Mouse (Mus musculus) activated CD4-positive, CD25-positive, alpha-beta regulatory T cell (primary cell): ENCODE results near the gene Olfr372. TPM values are rescaled to one million over a fixed set of nuclear protein-coding genes. Genes with fewer than 3 reads are reported as not detected.

Source experiments
- polyA plus RNA-seq, 2 experiments: library from polyadenylated mRNA; unstranded; fragments of 100-300 nt; shearing (Covaris generic); gene quantifications; one replicate each; pipeline ENCODE4 v1.2.1; 2017

Olfr372 gene
- polyA plus RNA-seq, result under 1 TPM; 0.11 to 0.52 TPM

GRCm38 (mm10) chr8:72040918-72041317 lies at the start of gene Olfr372:
Olfr372 (plus strand) TSS chr8:72041218.

GRCm38 (mm10) chr8:72009473-72009872 lies 31.5 kb upstream of the Olfr372 start, which contains the start of gene Cyp4f18:
Cyp4f18 (minus strand) TSS chr8:72009626.

GRCm38 (mm10) chr8:72082877-72083276 lies 41.9 kb downstream of the Olfr372 start, which contains the start of gene Olfr373:
Olfr373 (plus strand) TSS chr8:72083177.

GRCm38 (mm10) chr8:72106740-72107139 lies 65.7 kb downstream of the Olfr372 start, which contains the start of gene Olfr374:
Olfr374 (plus strand) TSS chr8:72107040.

Other genes with a start within 250 kb of the Olfr372 start
- gene Zfp709, start 159.2 kb upstream of the Olfr372 start, polyA plus RNA-seq, result 10 to 100 TPM in 1 of 2 experiments, 1 to 10 TPM in 1; 7.2 to 10.5 TPM
- gene Zfp882, start 132.6 kb upstream of the Olfr372 start, polyA plus RNA-seq, result 1 to 10 TPM; 4.1 to 6.3 TPM
- 10 to 100 TPM; 14.0 to 16.7 TPM for gene Zfp617, start 132.6 kb upstream of the Olfr372 start, polyA plus RNA-seq
- gene Zfp961, start 90.2 kb upstream of the Olfr372 start, polyA plus RNA-seq, result 10 to 100 TPM; 21.4 to 26.6 TPM
- 1 to 10 TPM in 1 of 2 experiments, under 1 TPM in 1; 0.38 to 5.8 TPM for gene Cyp4f18, start 31.6 kb upstream of the Olfr372 start, polyA plus RNA-seq
- gene Olfr373, start 42.0 kb downstream of the Olfr372 start, polyA plus RNA-seq, result under 1 TPM; 0.18 to 0.42 TPM
- under 1 TPM; 0.10 to 0.33 TPM for gene Olfr374, start 65.8 kb downstream of the Olfr372 start, polyA plus RNA-seq
- gene Tpm4, start 93.8 kb downstream of the Olfr372 start, polyA plus RNA-seq, result 100 to 1,000 TPM; 214 to 470 TPM
- gene Rab8a, start 120.0 kb downstream of the Olfr372 start, polyA plus RNA-seq, result 100 to 1,000 TPM; 208 to 219 TPM
- 10 to 100 TPM; 32.5 to 35.8 TPM for gene Hsh2d, start 148.4 kb downstream of the Olfr372 start, polyA plus RNA-seq
- gene Cib3, start 171.6 kb downstream of the Olfr372 start, polyA plus RNA-seq, result 1 to 10 TPM in 1 of 2 experiments, not detected in 1; 1.2 TPM
- not detected for gene Gm11034, start 172.4 kb downstream of the Olfr372 start, polyA plus RNA-seq
- 100 to 1,000 TPM in 1 of 2 experiments, 10 to 100 TPM in 1; 99.6 to 129 TPM for gene Fam32a, start 178.5 kb downstream of the Olfr372 start, polyA plus RNA-seq
- 100 to 1,000 TPM; 171 to 175 TPM for gene Ap1m1, start 198.8 kb downstream of the Olfr372 start, polyA plus RNA-seq